Mouse (Mus musculus) brain, embryonic 14.5 days (tissue): ENCODE results near the gene Tmem120b.

Source experiments
- CTCF ChIP-seq: fragments of 200-500 bp; IDR thresholded peaks from 2 replicates; pipeline ENCODE4 v1.5.1; 2012; ENCODE audit warnings: inconsistent platforms, mild to moderate bottlenecking, moderate library complexity, borderline replicate concordance; ENCODE audit not compliant: insufficient read depth, insufficient read length; ENCODE audit errors: extremely low read depth
- POLR2A ChIP-seq: fragments of 200-500 bp; IDR thresholded peaks from 2 replicates; pipeline ENCODE4 v1.6.1; 2012; ENCODE audit warnings: mild to moderate bottlenecking, inconsistent platforms, borderline replicate concordance; ENCODE audit not compliant: poor library complexity, insufficient read depth, insufficient read length, severe bottlenecking; ENCODE audit errors: extremely low read depth

- TF ChIP-seq CTCF (no peak), POLR2A (no peak)
These were observed 45.9 kb downstream of the Tmem120b start for GRCm38 (mm10) chr5:123114109-123114508.
